Mouse (Mus musculus) spleen, adult 10 weeks (tissue): ENCODE data around the gene Ddx51. TPM values are rescaled to one million over a fixed set of nuclear protein-coding genes. Genes with fewer than 3 reads are reported as not detected.

Source experiments
- polyA plus RNA-seq: library from polyadenylated mRNA; stranded (reverse); fragments of 350-450 nt; fragmentation: Illumina TruSeq; extraction: RNeasy Lipid Tissue Mini Kit (QIAGEN cat#74804); gene quantifications from one replicate; pipeline ENCODE4 v1.2.3, GENCODE M21; 2015; ENCODE audit warnings: low replicate concordance; ENCODE audit not compliant: insufficient read depth

Gene Ddx51
- 16.9 TPM for polyA plus RNA-seq

DNA sequence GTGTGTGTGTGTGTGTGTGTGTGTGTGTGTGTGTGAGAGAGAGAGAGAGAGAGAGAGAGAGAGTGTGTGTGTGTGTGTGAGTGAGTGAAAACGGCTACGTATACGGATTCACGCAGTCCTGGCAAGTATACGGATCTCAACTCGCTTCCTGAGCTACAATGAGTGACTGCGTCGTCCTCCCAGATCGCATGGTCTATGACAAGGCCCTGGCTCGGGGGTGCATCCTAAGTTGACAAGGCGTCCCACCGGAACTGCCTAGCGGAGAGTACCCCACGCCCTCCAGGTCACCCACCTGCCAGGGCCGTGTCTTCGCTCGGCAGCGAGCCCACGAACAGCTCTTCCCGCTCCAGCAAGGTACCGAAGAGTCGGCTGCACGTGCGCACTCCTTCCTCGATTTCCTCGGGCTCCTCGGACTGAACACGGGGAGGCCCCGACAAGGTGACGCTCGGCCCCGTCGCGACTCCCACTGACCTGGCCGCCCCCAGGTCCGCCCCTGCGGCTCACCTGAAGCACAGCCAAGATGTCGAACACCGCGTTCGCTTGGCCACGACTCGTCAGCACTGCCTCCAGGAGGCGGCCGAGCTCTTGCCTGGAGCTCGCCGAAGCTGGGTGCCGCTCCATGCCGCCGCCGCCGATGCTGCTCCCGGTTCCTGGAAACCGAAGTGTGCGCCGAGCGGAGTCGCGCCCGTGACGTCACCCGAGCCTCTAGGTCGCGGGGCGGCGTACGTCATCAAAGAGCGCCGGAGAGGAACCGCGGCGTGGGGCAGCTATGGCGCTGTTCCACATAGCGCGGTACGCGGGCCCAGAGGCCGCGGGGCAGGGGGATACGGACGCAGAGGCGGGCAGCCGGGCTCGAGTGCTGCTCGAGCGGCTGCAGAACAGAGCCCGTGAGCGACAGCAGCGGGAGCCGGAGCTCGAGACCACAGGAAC, at the start of gene Ddx51, which contains the start of gene Noc4l:
Gene Ddx51 (plus strand): TSS at position 733 of the 930 bp plus-strand sequence.
Gene Noc4l (minus strand): TSS at position 699 of the 930 bp plus-strand sequence.

Other genes with a start within 250 kb of the Ddx51 start
- gene Fbrsl1, start 204.9 kb upstream of the Ddx51 start, polyA plus RNA-seq: 14.7 TPM
- gene Galnt9, start 109.1 kb upstream of the Ddx51 start, polyA plus RNA-seq: 0.50 TPM
- 16.1 TPM for gene Noc4l, start within 50 bp of the Ddx51 start, polyA plus RNA-seq
- 55.1 TPM for gene Ep400, start 117.3 kb downstream of the Ddx51 start, polyA plus RNA-seq
- gene Pus1, start 127.2 kb downstream of the Ddx51 start, polyA plus RNA-seq: 15.0 TPM
- gene Ulk1, start 156.6 kb downstream of the Ddx51 start, polyA plus RNA-seq: 14.0 TPM
- 40.0 TPM for gene Hscb, start 186.3 kb downstream of the Ddx51 start, polyA plus RNA-seq
- gene Chek2, start 186.5 kb downstream of the Ddx51 start, polyA plus RNA-seq: 17.0 TPM
- gene Ttc28, start 226.4 kb downstream of the Ddx51 start, polyA plus RNA-seq: 4.0 TPM